Mouse (Mus musculus) forebrain, embryonic 11.5 days (tissue): ENCODE measurements at regions not wholly inside any gene's neighbourhood (a gene's known extent, or its start where the extent isn't known, plus 50 kb on each side); places are given as distances from the start of the nearest gene placed in this dataset.

ENCODE experiments used
- ATAC-seq: fragments of 200-750 bp; cut with Nextera tagmentation; replicated peaks from 2 replicates; pipeline ENCODE4 v1.8.0; 2017; ENCODE audit warnings: moderate TSS enrichment; ENCODE audit not compliant: low FRiP score
- DNase-seq: peaks from one replicate; pipeline ENCODE4 v3.0.0-alpha.2; 2017; ENCODE audit warnings: low spot score
- H3K27ac ChIP-seq: fragments of 300-500 bp; sonication (generic); 2 replicates; pipeline ENCODE4 v1.5.1; 2014; ENCODE audit warnings: low read depth, low read length
- H3K27me3 ChIP-seq: fragments of 300-500 bp; sonication (generic); 2 replicates; pipeline ENCODE4 v1.6.1; 2014; ENCODE audit warnings: mild to moderate bottlenecking, low read length, mixed read lengths; ENCODE audit not compliant: control insufficient read depth, insufficient read depth
- H3K36me3 ChIP-seq: fragments of 300-500 bp; sonication (generic); 2 replicates; pipeline ENCODE4 v1.6.1; 2014; ENCODE audit warnings: mild to moderate bottlenecking, low read length, moderate library complexity, mixed read lengths; ENCODE audit not compliant: control insufficient read depth, insufficient read depth
- H3K4me1 ChIP-seq: fragments of 300-500 bp; sonication (generic); replicated peaks from 2 replicates; pipeline ENCODE4 v1.6.1; 2014; ENCODE audit warnings: low read length, mixed read lengths; ENCODE audit not compliant: control insufficient read depth, insufficient read depth
- H3K4me2 ChIP-seq: fragments of 300-500 bp; sonication (generic); 2 replicates; pipeline ENCODE4 v1.6.1; 2014; ENCODE audit warnings: low read depth, mild to moderate bottlenecking, low read length, moderate library complexity, mixed read lengths; ENCODE audit not compliant: severe bottlenecking
- H3K4me3 ChIP-seq: fragments of 300-500 bp; sonication (generic); 2 replicates; pipeline ENCODE4 v1.5.1; 2014; ENCODE audit warnings: low read depth, low read length
- H3K9ac ChIP-seq: fragments of 300-500 bp; sonication (generic); 2 replicates; pipeline ENCODE4 v1.6.1; 2014; ENCODE audit warnings: low read length
- H3K9me3 ChIP-seq: fragments of 300-500 bp; sonication (generic); 2 replicates; pipeline ENCODE4 v1.6.1; 2016; ENCODE audit warnings: low read length, mixed read lengths; ENCODE audit not compliant: control insufficient read depth
- WGBS: fragments of 180-500 bp; shearing (Covaris S2); extraction: QIAGEN DNeasy Blood & Tissue Kit; methylation state at CpG from one replicate; pipeline ENCODE4 v1.1.7; 2014; 5-methylcytosine and 5-hydroxymethylcytosine counted together

- Histone ChIP-seq H3K9ac (no peak overlapping the region), H3K4me3 (no peak overlapping the region), H3K27ac (no peak overlapping the region), H3K9me3 (no peaks in the 10 kb centered on the region), H3K4me1 (peaks cover 1% of the 10 kb centered on the region; the same call in 1 of the 2 replicates), H3K27me3 (no peaks in the 10 kb centered on the region), H3K36me3 (no peaks in the 10 kb centered on the region), H3K4me2 (no peak overlapping the region)
- 14% methylated on average over 2 of the region's 2 CpGs for WGBS
- peak; percentile 76 for DNase-seq
- peak; percentile 79 for ATAC-seq
Observed at GRCm38 (mm10) chr7:65786916-65787315, 74.6 kb upstream of the Pcsk6 start.

- no peak overlapping the region for H3K4me2 ChIP-seq
- H3K9me3 ChIP-seq, result no peaks in the 10 kb centered on the region
- DNase-seq (no peak), ATAC-seq (no peak)
- H3K36me3 ChIP-seq, result no peaks in the 10 kb centered on the region
- no peaks in the 10 kb centered on the region for H3K27me3 ChIP-seq
- no peak overlapping the region for H3K9ac ChIP-seq
- no peaks in the 10 kb centered on the region for H3K4me1 ChIP-seq
- 94% methylated on average over 5 of the region's 5 CpGs for WGBS
- H3K27ac ChIP-seq, result no peak overlapping the region
- H3K4me3 ChIP-seq, result no peak overlapping the region
Observed at GRCm38 (mm10) chr7:65787849-65788248, 73.7 kb upstream of the Pcsk6 start.

GRCm38 (mm10) chr7:65790264-65790663, 71.3 kb upstream of the Pcsk6 start:
- DNase-seq (no peak), ATAC-seq (no peak)
- no peaks in the 10 kb centered on the region for H3K9me3 ChIP-seq
- H3K4me1 ChIP-seq, result no peaks in the 10 kb centered on the region
- WGBS, result 80% methylated on average over 6 of the region's 6 CpGs
- H3K9ac ChIP-seq, result no peak overlapping the region
- no peak overlapping the region for H3K4me2 ChIP-seq
- no peak overlapping the region for H3K27ac ChIP-seq
- no peaks in the 10 kb centered on the region for H3K27me3 ChIP-seq
- H3K36me3 ChIP-seq, result no peaks in the 10 kb centered on the region
- H3K4me3 ChIP-seq, result no peak overlapping the region

GRCm38 (mm10) chr7:65792187-65792823, 69.2 kb upstream of the Pcsk6 start:
- Histone ChIP-seq H3K36me3 (no peaks in the 10 kb centered on the region), H3K4me2 (no peak overlapping the region), H3K27ac (no peak overlapping the region), H3K9me3 (no peaks in the 10 kb centered on the region), H3K4me3 (no peak overlapping the region), H3K27me3 (no peaks in the 10 kb centered on the region), H3K4me1 (no peaks in the 10 kb centered on the region), H3K9ac (no peak overlapping the region)
- WGBS, result 92% methylated on average over 10 of the region's 10 CpGs
- ATAC-seq (no peak), DNase-seq (no peak)

DNA sequence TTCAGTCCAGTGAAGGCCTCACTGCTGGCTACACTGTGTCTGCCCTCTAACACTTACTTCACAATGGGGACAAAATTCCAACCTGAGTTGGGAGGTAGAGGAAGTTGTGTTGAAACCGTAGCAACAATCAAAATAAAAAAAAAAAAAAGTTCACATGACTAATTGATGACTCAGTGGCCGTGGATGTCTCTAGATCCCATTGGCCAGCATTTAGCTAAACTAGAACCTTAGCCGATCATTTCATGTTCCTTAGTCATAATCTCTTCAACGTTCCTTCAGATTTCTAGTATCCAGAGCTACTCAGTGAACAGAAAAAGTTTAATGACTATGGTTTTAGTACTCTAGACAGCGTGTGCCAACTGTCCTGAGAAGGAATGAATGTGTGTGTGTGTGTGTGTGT, 59.2 kb upstream of the Pcsk6 start:
- DNase-seq, result no peak
- H3K27ac ChIP-seq, result no peak overlapping the region
- no peak for ATAC-seq
- H3K4me2 ChIP-seq, result no peak overlapping the region
- H3K27me3 ChIP-seq, result no peaks in the 10 kb centered on the region
- H3K4me3 ChIP-seq, result no peak overlapping the region
- H3K4me1 ChIP-seq, result no peaks in the 10 kb centered on the region
- H3K36me3 ChIP-seq, result no peaks in the 10 kb centered on the region
- H3K9ac ChIP-seq, result no peak overlapping the region
- H3K9me3 ChIP-seq, result no peaks in the 10 kb centered on the region
- 90% methylated on average over 5 of the region's 5 CpGs for WGBS

DNA sequence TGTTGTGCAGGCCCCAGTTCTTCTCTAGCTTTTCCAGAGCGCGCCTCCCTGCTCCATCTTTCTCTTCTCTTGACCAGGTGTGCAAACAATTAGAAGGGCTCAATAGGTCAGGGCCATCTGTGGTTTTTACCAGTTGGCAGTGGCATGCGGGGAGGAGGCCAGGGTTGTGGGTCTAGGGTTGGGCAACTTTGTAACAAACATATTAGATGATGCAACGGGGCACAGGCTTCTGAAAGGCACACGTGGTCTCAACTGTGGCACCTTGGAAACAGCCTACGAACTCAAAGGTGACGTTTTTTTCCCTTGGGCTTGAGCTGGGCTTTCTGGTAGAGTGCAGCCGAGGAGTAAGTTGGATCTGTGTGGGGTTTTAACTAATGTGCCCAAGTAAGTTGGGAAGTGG, 58.7 kb upstream of the Pcsk6 start:
- 87% methylated on average over 8 of the region's 8 CpGs for WGBS
- Histone ChIP-seq H3K4me3 (no peak overlapping the region), H3K4me1 (no peaks in the 10 kb centered on the region), H3K27ac (no peak overlapping the region), H3K4me2 (no peak overlapping the region), H3K9ac (no peak overlapping the region), H3K27me3 (no peaks in the 10 kb centered on the region), H3K9me3 (no peaks in the 10 kb centered on the region), H3K36me3 (no peaks in the 10 kb centered on the region)
- no peak for ATAC-seq
- no peak for DNase-seq

DNA sequence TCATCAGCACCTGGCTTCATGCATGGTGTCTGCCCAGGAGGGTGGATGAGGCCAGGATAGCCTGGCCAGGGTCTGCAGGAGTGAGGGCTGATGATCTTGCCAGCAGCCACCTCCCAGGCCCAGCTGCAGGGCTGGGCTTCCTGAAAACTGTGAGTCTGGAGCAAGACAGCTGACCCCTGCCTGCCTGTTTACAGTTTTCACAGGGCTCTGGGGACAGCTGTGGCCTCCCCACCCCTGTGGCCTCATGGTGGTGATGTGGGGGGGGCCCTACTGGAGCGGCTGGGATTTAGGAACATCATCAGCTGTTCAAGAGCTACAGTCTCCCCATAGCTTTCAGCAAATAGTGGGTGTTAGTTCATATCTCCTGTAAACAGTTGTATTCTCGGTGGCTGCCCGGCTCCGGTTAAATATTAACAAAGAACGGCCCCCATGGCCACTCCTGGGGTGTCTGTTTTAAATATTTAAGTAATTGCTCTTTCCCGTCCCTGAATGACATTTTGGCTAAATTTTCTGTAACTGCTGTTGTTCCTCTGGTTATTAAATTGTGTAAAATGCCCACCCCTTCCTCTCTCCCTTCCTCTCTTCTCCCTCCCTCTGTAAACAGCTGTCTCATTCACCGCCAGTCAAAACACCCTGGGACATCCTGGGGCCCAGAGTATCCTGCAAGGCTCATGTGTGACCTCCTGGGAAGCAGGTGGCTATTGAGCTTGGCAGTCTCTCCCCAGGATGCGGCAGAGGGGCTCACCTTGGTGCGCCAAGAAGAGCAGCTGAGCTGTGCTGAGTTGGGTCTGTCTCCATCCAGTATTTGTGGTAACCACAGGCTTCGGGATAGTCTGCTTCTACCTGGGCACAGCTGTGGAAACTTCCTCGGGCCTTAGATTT, 57.9 kb upstream of the Pcsk6 start:
- Histone ChIP-seq H3K9ac (no peak overlapping the region), H3K9me3 (no peaks in the 10 kb centered on the region), H3K4me1 (no peaks in the 10 kb centered on the region), H3K27me3 (no peaks in the 10 kb centered on the region), H3K27ac (no peak overlapping the region), H3K36me3 (no peaks in the 10 kb centered on the region), H3K4me2 (no peak overlapping the region), H3K4me3 (no peak overlapping the region)
- 65% methylated on average over 11 of the region's 11 CpGs for WGBS
- DNase-seq (no peak), ATAC-seq (no peak)
